Mouse (Mus musculus) bone marrow, adult 2 months (tissue): Measurements from ENCODE around the gene Mbnl3. TPM values are rescaled to one million over a fixed set of nuclear protein-coding genes. Genes with fewer than 3 reads are reported as not detected.

Experiments
- H3K27ac ChIP-seq: fragments of 200-500 bp; 2 replicates; pipeline ENCODE4 v1.5.1; 2012; ENCODE audit warnings: low read depth, mild to moderate bottlenecking, control low read depth, inconsistent platforms, low read length; ENCODE audit not compliant: control insufficient read depth, poor library complexity, insufficient read depth
- H3K4me1 ChIP-seq: fragments of 200-500 bp; 2 replicates; pipeline ENCODE4 v1.6.1; 2011; ENCODE audit warnings: low read length; ENCODE audit not compliant: control insufficient read depth, insufficient read depth
- H3K4me3 ChIP-seq: fragments of 200-500 bp; replicated peaks from 2 replicates; pipeline ENCODE3; 2011; ENCODE audit warnings: mild to moderate bottlenecking, low read depth, low read length, control low read depth; ENCODE audit not compliant: control insufficient read depth
- CTCF ChIP-seq: fragments of 200-500 bp; IDR thresholded peaks from 2 replicates; pipeline ENCODE4 v1.5.1; 2011; ENCODE audit warnings: low read length, control low read depth; ENCODE audit not compliant: control insufficient read depth, insufficient read depth
- POLR2A ChIP-seq: fragments of 200-500 bp; IDR thresholded peaks from 2 replicates; pipeline ENCODE4 v1.6.1; 2011; ENCODE audit warnings: low read depth, mild to moderate bottlenecking, control low read depth, low read length, borderline replicate concordance; ENCODE audit not compliant: control insufficient read depth
- WGBS: fragments of 180-500 bp; shearing (Covaris S2); methylation state at CpG from one replicate; pipeline ENCODE4 v1.1.7; 2018; 5-methylcytosine and 5-hydroxymethylcytosine counted together
- polyA plus RNA-seq: library from polyadenylated mRNA; stranded (reverse); fragments of >200 nt; gene quantifications from 2 replicates; pipeline ENCODE4 v1.2.4, GENCODE M21; 2011; ENCODE audit warnings: low replicate concordance; ENCODE audit not compliant: missing spikeins, insufficient read depth, insufficient read length

Gene Mbnl3
- 3.3 and 8.2 TPM in 2 replicates for polyA plus RNA-seq

DNA sequence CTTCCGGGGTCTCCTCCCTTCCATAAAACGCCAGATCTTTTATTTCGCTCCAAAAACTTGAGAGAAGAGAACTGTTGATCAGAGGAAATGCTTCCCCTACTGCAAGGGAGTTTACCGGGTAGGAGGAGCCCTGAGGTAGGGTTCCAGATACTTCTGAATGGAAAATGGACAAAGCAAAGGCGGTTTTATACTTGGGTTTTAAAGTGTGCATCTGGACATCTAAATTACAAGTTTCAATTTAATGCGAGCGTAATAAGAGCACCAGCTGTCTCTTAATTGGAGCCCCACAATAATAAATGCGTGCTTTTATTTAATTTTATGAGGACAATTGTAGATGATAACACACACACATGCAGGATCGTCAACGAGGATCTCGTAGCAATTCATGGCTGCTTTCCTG, at the start of gene Mbnl3:
Gene Mbnl3, minus strand, starts transcription at position 101 of the 400 bp plus-strand sequence.
- no peaks in the 10 kb centered on the region for H3K4me1 ChIP-seq
- peak within 1 kb of the TSS; percentile 82 for H3K27ac ChIP-seq
- WGBS: 33% methylated on average over 11 of the region's 11 CpGs
- no peak for TF ChIP-seq POLR2A
- TF ChIP-seq CTCF: no peak
- peak within 1 kb of the TSS; percentile 81 for H3K4me3 ChIP-seq

- whole genome bisulfite sequencing: 16% methylated on average over 76 of the region's 79 CpGs
- peak overlapping the region; percentile 82 for H3K27ac ChIP-seq
- TF ChIP-seq CTCF (no peak), POLR2A (no peak)
These were observed 596 bp downstream of the Mbnl3 start for GRCm38 (mm10) chrX:51205548-51206324.

GRCm38 (mm10) chrX:51204626-51205547, 1.4 kb downstream of the Mbnl3 start:
- TF ChIP-seq CTCF (no peak), POLR2A (peak; percentile 4; the same call in 1 of the 2 replicates)
- WGBS: 15% methylated on average over 59 of the region's 67 CpGs
- Histone ChIP-seq H3K27ac (peak overlapping the region; percentile 82), H3K4me1 (no peaks in the 10 kb centered on the region), H3K4me3 (peak overlapping the region; percentile 81)

More at GRCm38 (mm10) chrX:51205548-51206324, 596 bp downstream of the Mbnl3 start:
- H3K4me3 ChIP-seq: peak overlapping the region; percentile 81
- H3K4me1 ChIP-seq: no peaks in the 10 kb centered on the region

DNA sequence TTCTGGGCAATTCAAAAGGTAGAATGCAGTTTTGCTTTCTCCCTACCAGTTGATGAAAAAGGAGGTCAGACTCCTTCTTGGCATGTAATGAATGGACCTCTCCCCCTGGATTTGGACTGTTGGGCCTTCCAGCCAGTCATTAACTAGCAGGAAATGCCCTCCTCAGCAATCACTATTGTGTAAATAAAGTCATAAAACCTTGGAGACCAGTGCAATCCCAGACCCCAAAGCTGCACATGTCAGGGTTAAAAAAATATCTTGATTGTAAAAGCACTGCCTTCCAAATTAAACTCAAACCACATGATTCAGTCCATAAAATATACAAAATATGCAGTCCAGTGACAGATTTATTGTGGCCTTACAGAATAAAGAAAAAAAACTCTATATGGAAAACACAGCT, 9.3 kb downstream of the Mbnl3 start:
- TF ChIP-seq POLR2A: no peak
- no peak for TF ChIP-seq CTCF
- H3K4me1 ChIP-seq: no peaks in the 10 kb centered on the region; the same call in 1 of the 2 replicates
- H3K4me3 ChIP-seq: no peak overlapping the region
- H3K27ac ChIP-seq: no peak overlapping the region

GRCm38 (mm10) chrX:51171914-51172313, 34.4 kb downstream of the Mbnl3 start:
- TF ChIP-seq POLR2A (no peak), CTCF (no peak)
- Histone ChIP-seq H3K4me1 (no peaks in the 10 kb centered on the region), H3K4me3 (no peak overlapping the region), H3K27ac (no peak overlapping the region)
- 39% methylated on average over 2 of the region's 2 CpGs for WGBS

GRCm38 (mm10) chrX:51171413-51171812, 34.9 kb downstream of the Mbnl3 start:
- TF ChIP-seq CTCF: 0 out of 2 replicates have a peak, but pooled peaks have one; percentile 16
- TF ChIP-seq POLR2A: no peak
- no peaks in the 10 kb centered on the region for H3K4me1 ChIP-seq
- no peak overlapping the region for H3K4me3 ChIP-seq
- H3K27ac ChIP-seq: no peak overlapping the region
- WGBS: 74% methylated on average over 6 of the region's 6 CpGs

DNA sequence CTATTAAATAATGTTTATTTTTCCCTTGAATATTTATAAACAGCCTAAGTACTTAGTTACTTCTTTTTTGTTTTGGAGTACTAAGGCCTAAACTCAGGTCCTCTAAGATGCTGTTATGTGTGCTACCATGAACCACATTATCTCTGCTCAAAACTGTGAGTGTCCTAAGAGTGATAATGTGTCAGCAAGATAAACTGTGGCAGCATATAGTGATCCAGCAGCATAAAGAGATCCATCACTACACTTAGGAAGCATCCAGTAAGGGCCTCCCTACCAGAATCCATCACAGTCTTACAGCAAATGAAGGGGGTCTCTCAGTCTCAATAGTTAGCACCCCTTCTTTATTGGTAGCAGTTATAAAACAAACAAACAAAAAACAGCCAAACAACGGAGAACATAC, 35.9 kb downstream of the Mbnl3 start:
- WGBS: 80% methylated on average over 1 of the region's 1 CpGs
- no peak for TF ChIP-seq POLR2A
- no peak for TF ChIP-seq CTCF
- no peak overlapping the region for H3K4me3 ChIP-seq
- no peak overlapping the region for H3K27ac ChIP-seq
- H3K4me1 ChIP-seq: no peaks in the 10 kb centered on the region
